Mouse (Mus musculus) left cerebral cortex, adult 8-10 months (tissue): ENCODE measurements at regions not wholly inside any gene's neighbourhood (a gene's known extent, or its start where the extent isn't known, plus 50 kb on each side); places are given as distances from the start of the nearest gene placed in this dataset.

Source experiments
- DNase-seq, 2 experiments: peaks; one replicate each; pipeline ENCODE4 v3.0.0; 2022; ENCODE audit warnings: low spot score in 2 of 2

GRCm38 (mm10) chr9:116366713-116367112 is 191.6 kb upstream of the Tgfbr2 start:
- no peak for DNase-seq

- DNase-seq, result no peak
Measured at GRCm38 (mm10) chr9:116366193-116366592, 191.0 kb upstream of the Tgfbr2 start.

- DNase-seq, result no peak
Measured at GRCm38 (mm10) chr9:116365701-116366100, 190.5 kb upstream of the Tgfbr2 start.

GRCm38 (mm10) chr9:116365016-116365685 is 190.0 kb upstream of the Tgfbr2 start:
- DNase-seq, result no peak

GRCm38 (mm10) chr9:116361092-116361491 is 185.9 kb upstream of the Tgfbr2 start:
- no peak for DNase-seq

- no peak for DNase-seq
Measured at GRCm38 (mm10) chr9:116354056-116354732, 179.0 kb upstream of the Tgfbr2 start.

- DNase-seq, result no peak
Measured at GRCm38 (mm10) chr9:116352801-116353494, 177.8 kb upstream of the Tgfbr2 start.

- no peak for DNase-seq
Measured at GRCm38 (mm10) chr9:116350804-116351547, 175.8 kb upstream of the Tgfbr2 start.

- no peak for DNase-seq
Measured at GRCm38 (mm10) chr9:116347021-116347420, 171.9 kb upstream of the Tgfbr2 start.

- no peak for DNase-seq
Measured at GRCm38 (mm10) chr9:116346495-116346894, 171.3 kb upstream of the Tgfbr2 start.

GRCm38 (mm10) chr9:116343086-116343481 is 167.9 kb upstream of the Tgfbr2 start:
- no peak for DNase-seq

GRCm38 (mm10) chr9:116342446-116343085 is 167.4 kb upstream of the Tgfbr2 start:
- no peak for DNase-seq

GRCm38 (mm10) chr9:116342009-116342408 is 166.8 kb upstream of the Tgfbr2 start:
- no peak for DNase-seq

- no peak for DNase-seq
Measured at GRCm38 (mm10) chr9:116340952-116341351, 165.8 kb upstream of the Tgfbr2 start.

- no peak for DNase-seq
Measured at GRCm38 (mm10) chr9:116338729-116339100, 163.6 kb upstream of the Tgfbr2 start.

GRCm38 (mm10) chr9:116338093-116338728 is 163.1 kb upstream of the Tgfbr2 start:
- no peak for DNase-seq

- DNase-seq, result no peak
Measured at GRCm38 (mm10) chr9:116337446-116338010, 162.4 kb upstream of the Tgfbr2 start.

- no peak for DNase-seq
Measured at GRCm38 (mm10) chr9:116335561-116336478, 160.7 kb upstream of the Tgfbr2 start.

GRCm38 (mm10) chr9:116333956-116334463 is 158.8 kb upstream of the Tgfbr2 start:
- DNase-seq, result no peak
